Mouse (Mus musculus) NIH3T3 (cell line): ENCODE results near the gene Adam1a.

ENCODE experiments used
- DNase-seq: peaks from one replicate; pipeline ENCODE4 v3.0.0-alpha.2; 2012; ENCODE audit warnings: low read depth

Adam1a gene

DNA sequence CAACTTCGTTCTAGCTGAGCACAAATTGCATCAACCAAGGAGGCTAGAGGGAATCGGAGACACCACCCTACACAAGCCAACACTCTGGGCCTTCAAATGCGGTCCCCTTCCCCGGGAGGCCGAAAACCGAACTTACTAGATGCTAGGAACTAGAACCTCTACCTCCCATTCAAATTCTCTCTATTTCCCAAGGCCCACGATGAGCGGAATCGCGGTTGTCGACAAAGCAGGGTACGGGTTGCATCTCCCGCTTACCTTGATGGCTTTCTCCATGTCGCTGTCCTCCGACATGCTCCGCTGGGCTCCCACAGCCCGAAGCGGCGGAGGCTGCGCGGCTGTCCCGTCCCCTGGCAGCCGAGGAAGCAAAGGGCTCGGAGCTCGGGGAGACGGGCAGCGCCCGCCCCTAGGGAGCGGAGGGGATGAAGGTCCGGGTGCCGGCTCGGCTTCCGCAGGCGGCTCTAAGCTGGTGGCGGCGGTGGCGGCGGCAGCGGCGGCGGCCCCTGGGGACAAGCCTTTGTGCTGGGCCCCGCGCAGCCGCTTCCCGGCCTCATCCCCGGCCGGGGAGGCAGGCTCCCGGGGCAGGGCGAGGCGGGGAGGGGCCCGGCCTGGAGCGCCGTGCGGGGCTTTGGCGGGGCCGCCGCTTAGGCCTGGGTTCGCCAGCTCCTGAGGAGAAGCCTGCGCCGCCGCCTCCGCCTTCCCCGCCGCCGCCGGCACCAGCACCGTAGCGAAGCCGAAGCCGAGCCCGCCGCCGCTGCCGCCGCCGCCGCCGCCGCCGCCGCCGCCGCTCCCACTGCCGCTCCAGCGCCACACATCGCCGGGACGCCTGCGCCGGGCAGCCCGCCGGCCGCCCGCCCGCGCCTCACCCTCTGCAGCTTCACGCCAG, at the start of gene Adam1a, which contains the start of gene Gm42878:
TSS of gene Adam1a (minus strand) at position 573 of the 883 bp plus-strand sequence.
TSS of gene Gm42878 (minus strand) at position 573 of the 883 bp plus-strand sequence.
- no peak for DNase-seq

DNA sequence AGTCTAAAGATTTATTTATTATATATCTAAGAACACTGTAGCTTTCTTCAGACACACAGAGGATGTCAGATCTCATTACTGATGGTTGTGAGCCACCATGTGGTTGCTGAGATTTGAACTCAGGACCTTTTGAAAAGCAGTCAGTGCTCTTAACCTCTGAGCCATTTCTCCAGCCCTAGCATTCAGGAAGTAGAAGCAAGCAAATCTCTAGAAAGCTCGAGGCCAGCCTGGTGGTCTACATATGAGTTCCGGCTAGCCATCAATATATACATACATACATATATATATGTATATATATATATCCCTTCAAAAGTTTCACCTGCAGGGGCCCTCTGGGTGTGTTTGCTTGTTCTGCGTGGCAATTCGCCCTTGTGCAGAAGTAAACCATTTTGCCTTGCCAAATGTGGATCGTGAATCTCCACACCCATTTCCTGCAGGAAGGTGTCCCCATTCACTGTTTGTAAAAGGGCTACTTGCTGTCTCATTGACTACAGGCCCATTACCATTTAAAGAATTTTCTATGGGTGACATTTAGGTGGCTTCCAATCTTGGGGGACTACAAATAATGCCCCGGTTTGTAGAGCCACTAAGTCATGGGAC, 49.5 kb upstream of the Adam1a start:
- DNase-seq: no peak

DNA sequence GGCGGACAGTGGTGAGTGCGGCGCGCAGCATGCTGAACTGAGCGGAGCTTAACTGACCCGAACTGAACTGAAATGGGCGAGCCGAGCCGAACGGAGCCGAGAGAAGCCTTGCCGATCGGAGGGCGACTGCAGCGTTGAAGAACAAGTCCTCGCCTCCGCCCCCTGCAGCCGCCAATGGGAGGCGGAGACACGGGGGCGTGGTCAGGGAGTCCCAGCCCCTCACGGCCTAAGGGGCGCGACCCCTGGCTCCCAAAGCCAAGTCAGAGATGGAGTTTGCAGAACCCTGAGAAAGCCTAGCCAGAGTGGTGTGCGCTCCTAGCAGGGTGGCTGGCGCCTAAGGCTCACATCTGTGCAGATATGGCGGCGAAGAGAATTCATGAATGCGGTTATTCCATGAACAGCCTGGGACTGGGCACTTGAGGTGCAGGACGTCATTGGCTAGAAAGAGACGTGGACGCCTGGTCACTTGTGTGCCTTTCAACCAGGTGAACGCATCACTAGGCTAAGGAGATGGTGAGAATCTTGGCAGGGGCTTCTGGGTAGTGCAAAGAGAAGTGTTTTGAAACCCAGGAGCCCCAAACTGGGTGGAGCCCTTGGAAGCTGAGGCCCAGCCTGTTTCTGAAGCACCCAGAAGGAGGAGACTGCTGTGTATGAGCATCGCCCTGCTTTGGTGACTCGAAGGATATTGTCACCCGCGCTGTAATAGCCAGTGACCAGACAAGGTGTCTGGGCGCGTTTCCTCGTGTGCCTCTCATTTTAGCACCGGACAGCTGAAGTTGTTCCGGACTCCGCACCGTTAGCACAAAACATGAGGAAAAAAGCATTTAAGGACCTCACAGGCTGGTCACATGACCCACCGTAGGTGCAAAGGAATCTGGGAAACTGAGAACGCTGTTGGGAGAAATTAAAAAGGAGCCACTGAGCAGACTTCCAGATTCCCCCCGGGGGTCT, 48.4 kb upstream of the Adam1a start, which contains the start of gene Aldh2:
TSS of gene Aldh2 (minus strand) at position 374 of the 951 bp plus-strand sequence.
- DNase-seq: peak; percentile 90

DNA sequence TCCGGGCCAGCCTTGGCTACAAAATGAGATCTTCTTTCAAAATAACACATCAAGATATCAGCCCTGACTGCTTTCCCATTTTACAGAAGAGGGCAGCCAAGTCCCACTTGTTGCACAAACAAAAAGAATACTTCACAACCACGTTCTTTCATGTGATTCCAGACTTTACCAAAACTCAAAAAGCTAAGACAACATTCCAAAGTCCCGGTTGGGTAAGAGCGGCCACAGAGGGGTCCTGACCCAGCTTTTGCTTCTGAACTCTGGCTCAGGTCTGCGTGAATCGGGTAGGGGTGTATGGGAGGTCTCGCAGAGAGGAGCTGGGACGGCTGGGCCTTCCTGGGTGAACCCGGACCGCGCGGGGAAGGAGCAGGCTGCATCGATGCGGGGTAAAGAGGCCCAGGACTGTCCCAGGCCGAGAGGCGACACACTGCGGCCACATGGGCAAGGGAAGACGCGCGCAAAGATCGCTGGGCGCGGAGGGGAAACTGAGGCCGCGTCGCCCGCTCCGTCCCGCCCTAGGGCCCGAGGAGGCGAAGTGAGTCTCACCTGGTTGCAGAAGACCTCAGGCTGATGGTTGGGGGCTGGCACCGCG, 47.6 kb upstream of the Adam1a start:
- peak; percentile 49 for DNase-seq

DNA sequence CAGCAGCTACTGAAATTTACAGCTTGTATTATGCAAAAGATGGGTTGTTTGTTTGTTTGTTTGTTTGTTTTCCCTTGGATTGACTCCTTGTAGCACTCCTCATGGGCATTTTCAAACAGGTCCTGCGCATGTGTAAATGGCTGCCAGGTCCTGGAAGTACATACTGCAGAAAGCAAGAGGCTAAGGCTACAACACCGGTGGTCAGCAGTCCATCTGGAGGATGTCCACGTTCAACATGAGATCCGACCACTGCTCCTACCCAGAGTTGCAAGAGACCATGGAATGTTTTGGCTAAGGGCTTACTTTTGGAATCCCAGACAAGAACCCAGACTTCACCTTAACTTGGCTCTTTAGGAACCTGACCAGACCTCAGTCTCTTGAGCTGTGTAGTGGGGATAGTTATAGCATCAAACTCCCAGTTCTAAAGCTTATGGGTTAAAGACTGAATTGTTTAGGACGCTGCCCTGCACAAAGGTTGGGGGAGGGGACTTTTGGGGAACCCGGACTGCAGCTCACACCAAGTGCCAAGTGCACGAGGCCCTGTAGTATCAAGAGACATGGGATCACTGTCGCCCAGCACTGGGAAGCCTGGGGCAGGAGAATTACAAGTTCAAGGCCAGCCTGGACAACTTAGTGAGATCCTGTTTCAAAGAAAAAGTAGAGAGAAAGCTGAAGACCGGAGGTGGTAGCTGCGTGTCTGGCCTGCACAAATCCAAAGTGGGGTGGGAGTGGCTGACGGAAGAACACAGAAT, 47.0 kb upstream of the Adam1a start:
- DNase-seq: no peak

DNA sequence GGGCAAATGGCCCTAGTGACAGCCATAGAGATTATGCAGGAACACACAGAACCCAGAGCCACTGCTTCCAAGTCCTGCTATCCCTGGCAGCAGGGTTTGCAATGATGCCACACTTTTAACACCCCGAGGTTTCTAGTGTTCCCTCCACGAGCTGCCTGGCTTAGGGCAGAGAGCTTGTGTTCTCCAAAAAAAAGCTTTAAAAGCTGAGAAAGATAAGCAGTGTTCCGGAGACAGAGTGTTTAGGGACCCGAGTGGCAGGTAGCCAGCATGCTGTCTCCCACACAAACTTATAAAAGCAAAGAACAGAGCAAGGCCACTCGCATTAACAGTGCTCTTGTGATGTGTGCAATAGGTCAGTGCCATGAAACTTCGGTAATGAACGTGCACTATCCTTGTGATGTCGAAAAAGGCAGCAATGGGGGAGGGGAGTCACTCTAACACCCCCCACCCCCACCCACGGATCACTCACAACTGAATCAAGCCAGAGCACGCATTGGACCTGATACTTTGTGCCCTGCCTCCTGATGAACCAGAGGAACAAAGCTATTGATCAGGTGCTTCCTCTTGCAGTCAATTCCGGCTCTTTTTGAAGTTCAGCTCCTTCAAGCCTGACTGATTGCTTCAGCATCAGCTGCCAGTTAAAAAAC, 46.3 kb upstream of the Adam1a start:
- no peak for DNase-seq

DNA sequence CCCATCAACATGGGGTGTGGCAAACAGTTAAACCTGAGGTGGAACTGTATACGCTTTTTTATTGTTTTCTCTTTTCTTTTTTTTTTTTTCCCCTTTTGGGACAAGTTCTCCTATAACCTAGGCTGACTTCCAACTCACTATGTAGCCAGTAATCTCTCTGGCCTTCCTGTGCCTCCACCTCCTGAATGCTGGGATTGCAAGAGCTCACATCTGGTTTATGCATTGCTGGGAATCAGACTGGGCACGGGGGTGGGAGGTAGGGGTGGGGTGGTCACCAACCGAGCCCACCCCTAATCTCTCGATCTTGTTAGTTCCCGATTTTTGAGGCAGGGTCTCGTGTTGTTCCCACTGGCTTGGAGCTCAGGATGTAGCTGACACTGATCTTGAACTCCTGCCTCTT, 44.6 kb upstream of the Adam1a start:
- DNase-seq: no peak

DNA sequence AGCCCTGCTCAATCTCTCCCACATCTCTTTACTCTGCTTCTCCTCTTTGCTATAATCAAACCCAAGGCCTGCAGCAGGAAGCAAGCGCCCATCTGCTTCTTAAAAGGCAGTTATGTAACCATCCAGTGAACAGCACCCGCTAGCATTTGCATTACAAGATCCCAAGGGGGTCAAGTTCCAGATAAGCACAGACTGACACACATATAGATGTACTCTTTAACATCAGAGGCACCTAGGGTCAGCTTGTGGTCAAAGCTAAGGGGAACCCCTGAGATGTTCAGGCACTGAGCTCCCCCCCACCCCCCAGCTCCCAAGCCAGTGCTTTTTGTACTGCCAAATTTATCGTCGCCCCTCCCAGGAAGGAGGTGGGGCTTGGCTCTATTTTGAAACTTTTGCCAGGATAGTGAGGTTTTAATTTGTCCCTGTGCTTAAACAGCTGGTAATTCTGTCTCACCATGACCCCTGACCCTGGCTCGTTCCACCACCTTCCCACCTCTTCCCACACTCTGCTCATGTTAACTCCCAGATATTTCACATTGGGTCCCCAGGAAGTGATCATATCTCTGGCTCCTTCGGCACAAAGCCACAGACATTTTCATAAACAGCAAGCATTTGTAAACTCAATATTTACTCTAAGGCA, 41.2 kb upstream of the Adam1a start:
- DNase-seq: peak; percentile 10

DNA sequence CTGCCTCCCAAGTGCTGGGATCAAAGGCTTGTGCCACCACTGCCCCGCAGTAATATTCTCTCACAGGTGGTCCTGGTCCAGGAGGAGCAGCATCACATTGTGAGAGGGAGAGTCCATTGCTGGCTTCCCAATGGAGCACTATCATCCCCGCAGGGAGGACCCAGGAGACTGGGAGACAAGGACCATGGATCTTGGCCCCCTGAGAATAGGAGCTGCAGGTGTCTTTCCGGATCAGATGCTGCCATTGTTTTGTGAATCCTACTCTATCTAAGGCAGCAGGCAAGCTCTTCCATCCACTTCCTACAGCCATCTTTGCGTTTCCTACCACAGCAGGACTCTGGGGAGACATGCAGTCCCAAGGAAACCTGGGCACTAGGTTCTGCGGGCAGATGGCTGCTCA, 40.4 kb upstream of the Adam1a start:
- DNase-seq: no peak

DNA sequence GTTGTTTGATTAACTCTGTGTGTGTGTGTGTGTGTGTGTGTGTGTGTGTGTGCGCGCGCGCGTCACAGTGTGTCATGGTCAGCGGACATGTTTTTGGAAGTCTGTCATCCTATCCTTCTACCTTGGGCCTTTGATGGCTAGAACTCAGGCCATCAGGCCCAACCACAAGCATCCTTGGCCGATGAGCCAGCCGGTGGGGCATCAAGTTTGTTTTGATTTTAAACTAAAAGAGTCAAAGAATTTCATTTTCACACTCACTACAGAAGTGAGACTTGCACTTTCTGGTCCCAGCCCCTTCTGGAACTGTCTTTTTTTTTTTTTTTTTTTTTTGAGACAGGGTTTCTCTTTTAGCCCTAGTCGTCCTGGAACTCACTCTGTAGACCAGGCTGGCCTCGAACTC, 39.7 kb upstream of the Adam1a start:
- no peak for DNase-seq

DNA sequence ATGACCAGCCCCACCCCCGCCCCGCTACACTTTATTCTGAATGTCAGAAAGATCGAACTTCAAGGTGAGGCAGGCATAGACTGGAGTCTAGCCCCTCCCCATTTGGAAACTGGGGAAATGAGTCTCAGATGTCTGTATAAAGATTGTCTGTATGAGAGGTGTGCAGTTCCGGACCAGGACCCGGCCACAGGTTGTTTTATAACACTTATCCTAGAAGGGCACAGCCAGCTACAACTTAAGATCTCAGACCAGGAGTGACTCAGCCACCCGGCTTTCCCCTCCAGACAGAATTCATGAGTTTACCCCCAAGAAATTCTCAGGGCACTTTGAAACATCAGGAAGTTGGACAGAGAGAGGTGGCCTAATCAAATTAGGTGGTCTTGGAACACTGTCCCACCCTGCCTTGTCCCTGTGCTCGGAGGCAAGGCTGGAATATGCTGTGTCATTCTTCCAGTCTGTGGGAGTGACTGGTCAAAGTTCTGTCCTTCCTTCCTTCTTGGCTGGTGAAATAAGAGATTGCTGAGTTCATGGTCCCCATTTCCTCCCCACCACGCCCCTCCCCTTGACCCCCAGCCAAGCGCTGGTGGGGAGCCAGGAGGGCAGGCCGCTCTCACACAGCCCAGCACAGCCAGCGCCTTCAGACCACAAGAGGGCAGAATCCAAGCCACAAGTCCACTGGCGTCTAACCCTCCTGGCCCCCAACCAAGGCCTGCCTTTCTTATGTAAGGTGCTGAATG, 38.7 kb upstream of the Adam1a start:
- DNase-seq: peak; percentile 98

DNA sequence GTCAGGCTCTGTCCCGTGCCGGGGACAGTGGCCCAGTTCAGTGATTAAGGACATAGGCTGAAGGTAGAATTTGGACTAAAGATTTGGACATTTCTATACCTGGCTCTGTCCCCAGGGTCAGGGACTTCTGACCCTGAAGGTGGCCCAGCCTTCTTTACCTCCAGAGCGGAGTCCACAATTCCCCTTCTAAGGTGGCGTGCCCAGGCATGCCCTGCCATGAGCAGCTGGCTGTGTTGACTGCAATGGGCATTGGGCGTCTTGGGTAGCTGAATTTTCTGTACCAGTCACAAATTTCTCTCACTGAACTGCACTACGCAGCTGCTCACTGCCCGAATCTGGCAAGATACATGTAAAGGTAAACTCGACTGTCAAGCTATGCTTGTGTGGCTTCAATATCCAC, 36.7 kb upstream of the Adam1a start:
- no peak for DNase-seq

DNA sequence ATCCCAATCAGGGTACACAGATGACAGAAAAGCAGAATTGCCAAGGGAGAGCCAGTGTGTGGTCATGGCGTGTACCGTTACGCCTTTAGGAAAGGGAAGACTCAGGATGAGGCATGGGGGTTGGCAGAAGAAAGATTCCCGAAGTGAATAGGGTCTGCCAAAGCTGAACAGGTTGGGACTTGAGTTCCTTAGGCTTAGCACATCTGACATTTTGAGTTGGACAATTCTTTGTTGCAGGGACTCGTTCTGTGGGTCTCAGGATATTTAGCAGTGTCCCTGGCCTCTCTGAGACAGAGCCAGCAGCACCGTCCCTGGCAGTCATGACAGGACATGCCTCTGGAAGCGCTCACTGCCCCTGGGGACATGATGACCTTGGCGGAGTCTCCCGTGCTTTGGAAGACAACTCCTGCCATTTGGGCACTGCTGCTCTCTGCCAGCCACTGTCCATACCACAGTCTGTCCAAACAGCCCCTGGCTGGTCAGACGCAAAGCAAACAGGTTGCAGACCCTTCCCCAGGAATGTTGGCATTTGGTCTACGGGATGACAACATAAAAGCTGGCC, 31.7 kb upstream of the Adam1a start:
- DNase-seq: no peak

DNA sequence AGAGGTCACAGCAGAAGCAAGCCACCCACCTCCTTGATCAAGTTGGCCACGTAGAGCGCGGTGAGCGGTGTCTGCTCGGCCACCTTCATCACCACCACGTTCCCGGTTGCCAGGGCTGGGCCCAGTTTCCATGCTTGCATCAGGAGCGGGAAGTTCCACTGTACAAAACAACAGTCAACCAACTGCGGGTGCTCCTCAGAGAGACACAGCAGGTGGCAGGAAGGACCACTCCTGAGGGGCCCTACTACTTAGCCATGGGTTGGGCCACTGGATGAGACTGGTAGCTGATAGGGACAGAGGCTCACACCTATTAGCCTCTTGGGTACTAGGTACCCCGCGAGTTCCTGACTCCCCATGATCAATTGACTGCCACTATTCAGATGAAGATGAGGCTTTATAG, 30.6 kb upstream of the Adam1a start:
- DNase-seq: no peak

DNA sequence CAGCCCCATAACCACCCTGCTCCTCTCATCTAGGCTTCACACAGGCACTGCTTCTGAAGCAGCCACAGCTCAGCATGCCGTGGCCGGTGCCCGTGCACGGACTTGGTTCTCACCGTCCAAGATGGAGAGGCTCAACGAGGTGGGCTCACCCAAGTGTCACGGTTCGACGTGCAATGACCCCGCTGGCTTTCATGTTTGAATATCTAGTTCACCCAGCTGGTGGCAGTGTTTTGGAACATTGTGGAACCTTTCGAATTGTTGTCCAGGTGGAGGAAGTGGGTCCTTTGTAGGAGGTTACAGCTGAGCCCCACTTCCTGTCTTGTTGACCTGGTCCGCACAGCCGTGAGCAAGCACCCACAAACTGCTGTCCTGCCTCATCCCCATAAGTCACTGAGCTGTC, 28.9 kb upstream of the Adam1a start:
- DNase-seq: no peak

DNA sequence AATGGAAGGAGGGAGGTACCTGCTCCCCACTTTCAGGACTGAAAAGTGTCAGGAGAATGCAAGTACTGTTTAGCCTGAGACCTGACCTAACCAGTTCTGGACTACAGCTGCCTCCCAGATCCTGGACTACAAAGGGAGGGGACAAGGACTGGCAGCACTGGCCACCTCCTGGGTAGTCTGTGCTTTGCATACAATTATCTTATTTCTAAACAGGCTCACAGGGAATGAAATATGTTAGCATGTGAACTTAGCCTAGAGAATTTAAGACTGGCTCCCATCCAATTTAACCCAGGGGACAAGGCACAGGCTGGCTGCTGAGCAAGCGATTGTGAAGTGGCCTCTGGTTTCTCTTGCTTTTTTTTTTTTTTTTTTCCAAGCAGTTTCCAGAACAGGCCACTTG, 25.5 kb upstream of the Adam1a start:
- DNase-seq: no peak

DNA sequence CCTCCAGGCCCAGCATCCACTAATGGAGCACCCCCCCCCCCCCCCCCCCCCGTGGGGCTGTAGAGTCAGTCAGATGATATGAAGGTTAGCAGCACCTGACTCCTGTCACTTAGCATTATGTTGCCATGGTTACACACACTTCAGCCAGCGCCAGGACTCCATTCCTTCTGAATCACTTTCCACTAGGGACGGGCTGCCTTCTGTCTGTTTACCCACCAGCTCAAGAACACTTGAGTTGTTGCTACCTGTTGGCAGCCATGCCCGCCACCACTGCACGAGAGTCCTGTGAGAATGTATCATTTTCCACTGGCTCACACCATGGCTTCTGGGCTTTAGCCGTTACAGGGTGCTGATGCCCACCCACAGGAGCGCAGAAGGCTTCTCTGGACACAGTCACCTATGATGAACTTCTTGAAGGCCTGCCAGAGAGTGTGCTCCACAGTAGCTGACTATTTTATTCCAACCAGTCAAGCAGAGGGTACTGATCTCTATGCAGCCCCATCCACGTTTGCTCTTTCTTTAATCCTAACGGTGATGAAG, 24.7 kb upstream of the Adam1a start:
- DNase-seq: no peak

DNA sequence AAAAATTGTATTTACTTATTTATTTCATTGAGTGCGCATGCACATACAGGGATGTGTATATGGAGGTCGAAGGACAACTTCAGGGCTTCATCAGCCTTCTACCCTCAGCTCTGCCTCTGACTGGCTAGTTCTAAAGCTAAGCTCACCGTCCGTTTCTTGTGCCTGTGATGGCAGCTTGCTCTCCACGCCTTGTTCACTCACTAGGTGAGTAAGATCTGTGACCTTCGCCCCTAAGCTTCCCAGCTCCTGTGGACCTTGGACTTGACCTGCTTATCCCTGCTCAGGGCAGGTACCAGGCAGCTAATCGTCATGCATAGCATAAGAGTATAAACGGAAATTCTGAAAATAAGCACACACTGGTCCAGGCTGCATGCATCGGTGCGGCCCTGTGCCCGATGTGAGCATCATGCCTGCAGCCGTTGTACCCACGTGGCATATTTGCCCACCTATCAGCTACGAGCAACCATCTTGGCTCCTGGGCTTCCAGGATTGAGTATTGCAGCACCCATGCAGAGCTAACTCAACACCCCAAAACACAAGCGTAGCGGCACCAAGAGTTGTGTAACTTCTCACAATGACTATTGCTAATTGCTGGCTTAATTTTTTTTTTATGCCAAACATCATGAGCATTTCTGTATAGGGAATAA, 20.9 kb upstream of the Adam1a start:
- DNase-seq: no peak
